Mouse (Mus musculus) kidney, postnatal 14 days (tissue): ENCODE data around the gene Map3k13.
"Not testable (repeated sequence)": the region's sequence is repeated elsewhere in the genome, so short reads cannot be mapped to it uniquely, and the experiment has no call there.

ENCODE experiments used
- DNase-seq: peaks from one replicate; pipeline ENCODE4 v3.0.0; 2022; ENCODE audit warnings: mixed read lengths

The Map3k13 gene

DNA sequence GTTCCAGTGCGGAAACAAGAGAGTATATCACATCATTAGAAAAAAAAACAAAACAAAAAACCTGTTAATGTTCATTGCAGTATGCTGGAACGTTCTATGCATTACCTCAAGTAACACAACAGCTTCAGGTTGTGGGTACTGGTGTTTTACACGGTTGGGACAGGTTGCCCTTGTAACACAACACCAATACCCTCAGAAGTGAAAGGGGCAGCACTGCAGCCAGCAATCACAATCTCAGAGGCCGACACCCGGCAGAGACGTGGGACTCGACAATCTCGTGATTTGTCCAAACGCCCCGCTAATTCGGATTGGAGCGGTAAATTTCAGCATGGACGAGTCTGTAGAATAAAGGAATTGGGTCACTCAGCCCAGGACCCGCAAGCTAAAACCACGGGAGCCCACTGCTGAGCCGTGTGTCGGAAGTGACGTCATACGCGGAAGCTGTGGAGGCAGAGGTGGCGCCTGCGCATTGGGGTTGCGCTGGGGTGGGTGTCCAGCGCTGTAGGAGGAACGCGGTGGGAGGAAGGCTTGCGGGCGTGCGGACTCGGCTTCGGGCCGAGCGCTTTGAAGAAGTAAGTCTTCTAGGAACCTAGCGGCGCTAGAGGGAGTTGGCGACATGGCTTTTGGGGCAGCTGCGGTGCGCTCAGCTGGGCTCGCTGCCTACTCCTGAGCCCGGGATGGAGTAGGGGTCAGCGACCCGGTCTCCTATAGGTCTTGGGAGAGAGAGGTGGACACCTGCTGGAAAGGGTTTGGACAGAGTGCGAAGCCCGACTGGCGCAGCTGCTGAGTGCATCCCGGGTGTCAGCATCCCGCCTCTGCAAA is at the start of gene Map3k13:
Map3k13 (plus strand) TSS at position 472 of the 822 bp plus-strand sequence.
- DNase-seq = peak; percentile 96

DNA sequence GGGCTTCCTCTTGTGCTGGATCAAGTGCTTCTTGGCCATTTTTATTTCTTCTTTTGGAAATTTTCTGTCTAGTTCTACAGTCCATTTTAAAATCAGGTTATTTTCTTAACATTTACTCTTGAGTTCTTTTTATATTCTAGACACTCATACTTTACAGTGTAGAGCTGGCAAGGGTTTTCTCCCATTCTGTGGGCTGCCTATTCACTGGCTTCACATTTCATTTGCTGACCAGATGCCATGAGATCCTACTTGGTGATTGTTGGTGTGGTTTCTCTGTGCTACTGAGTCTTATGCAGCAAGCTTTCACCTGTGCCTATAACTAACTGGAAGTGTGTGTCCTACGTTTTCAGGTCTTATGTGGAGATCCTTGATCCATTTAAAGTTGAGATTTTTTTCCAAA is 35.7 kb upstream of the Map3k13 start:
- no peak for DNase-seq

DNA sequence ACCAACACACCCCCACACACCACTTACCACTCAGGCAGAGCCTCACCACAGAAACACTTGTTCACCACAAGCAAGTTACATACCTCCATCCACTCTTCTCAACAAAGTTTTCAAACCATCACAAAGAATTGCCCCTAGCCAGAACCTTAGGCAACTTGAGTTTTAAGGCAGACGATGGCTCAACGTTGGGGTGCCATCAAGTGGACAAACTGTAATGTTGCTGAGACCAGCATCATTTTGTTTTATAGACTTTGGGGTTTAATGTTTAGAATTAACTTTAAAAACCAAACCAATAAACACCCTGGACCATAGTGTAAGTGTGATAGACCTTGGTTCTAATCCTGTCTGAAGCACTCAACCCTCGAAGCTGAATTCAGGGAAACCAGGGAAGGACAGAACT is 25.9 kb upstream of the Map3k13 start:
- no peak for DNase-seq

DNA sequence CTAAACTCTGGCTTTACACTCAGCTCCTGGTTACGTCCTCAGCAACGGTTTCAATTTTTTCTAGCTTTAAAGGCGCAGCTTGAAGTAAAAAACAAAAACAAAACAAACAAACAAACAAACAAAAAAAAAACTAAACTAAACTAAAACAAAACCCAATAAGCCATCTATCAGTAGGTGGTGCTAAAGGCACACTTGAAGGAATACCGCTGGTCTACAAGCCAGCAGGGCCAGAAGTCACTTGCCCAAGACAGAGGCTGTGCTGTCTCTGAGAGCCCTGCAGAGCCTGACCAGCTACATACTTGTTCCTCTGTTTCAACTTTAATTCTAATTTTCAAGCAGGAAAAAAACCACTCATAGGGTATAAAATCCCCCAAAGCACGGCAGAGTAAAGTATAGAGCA is 24.5 kb upstream of the Map3k13 start:
- peak; percentile 48 for DNase-seq

DNA sequence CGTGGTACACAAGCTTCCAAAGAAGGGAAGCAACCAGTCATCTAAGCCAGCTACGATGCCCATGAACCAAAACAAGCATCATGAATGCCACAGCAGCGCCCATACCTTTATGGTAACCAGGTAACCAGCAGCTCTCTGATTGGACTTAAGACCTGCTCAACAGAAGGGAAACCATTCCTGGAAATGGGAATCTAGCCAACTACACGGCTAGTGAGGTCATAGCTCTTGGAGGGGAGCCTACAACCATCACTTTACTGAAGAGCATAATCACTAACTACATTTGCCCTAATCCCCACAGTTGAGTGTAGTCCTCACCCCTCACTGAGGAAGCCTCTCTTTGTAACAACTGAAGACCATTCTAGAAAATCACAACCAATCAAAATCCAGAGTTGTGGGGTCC is 19.4 kb upstream of the Map3k13 start:
- DNase-seq = peak; percentile 32

- DNase-seq = peak; percentile 41
These were observed 15.8 kb upstream of the Map3k13 start for GRCm38 (mm10) chr16:21778293-21778866.

- DNase-seq = no peak
These were observed 15.0 kb upstream of the Map3k13 start for GRCm38 (mm10) chr16:21779149-21779548.

- DNase-seq = no peak
These were observed 12.9 kb upstream of the Map3k13 start for GRCm38 (mm10) chr16:21781277-21781676.

DNA sequence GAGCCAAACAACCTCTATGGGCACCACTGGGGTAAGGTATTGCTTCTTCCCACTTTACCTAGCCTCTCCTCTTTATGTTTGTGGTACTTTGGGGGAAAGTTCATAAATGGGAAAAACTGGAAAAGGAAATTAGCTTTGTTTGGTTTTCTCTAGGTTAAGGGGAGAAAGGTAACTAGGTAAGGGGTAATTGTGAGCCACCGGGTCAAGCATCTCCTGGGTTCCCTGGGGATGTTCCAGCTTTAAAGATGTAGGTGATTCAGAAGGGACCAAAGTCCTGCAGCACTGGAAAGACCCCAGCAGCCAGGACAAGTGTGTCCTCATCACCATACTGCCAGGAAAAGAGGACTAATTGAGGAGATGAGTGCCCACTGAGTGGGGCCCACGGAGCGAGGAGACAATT is 12.3 kb upstream of the Map3k13 start:
- no peak for DNase-seq

DNA sequence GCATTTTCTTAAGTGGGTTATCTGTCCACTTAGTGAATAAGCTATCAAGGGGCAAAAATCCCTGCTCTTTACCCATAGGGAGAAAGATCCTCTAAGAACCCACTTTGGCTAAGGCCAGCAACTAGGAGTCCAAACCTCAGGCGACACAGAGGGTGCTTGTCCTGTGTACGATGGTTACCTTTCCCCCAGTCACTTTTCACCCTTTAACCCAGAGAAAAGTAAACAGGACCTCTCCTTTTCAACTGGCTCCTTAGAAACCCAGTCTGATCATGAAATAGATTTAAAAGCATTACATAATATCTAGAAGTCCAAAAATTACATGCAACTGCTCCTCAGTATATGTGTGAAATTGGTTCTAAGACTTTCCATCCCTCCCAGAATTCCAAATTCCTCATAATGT is 11.3 kb upstream of the Map3k13 start:
- DNase-seq = no peak

- DNase-seq = no peak
These were observed 9.1 kb upstream of the Map3k13 start for GRCm38 (mm10) chr16:21785000-21785399.

DNA sequence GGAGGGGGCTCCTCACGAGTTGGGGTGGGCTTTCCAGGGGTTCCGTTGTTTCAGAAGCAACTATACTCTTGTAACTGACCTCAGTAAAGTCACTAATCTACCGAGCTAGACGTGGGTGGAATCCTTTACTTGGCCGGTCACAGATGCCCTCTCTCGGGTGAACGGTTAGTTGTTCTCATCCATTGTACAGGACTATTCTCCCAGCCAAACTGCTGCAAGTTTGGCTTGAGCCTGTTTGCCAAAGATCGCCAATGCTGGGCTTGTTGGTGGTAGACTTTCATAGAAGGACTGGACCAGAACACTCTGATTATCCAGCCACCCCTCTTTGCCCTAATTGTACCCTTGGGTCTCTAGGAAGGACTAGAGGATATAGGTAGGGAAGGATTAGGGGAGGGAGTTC is 7.8 kb upstream of the Map3k13 start:
- no peak for DNase-seq

GRCm38 (mm10) chr16:21787516-21788353 is 6.4 kb upstream of the Map3k13 start, which contains the start of gene Ehhadh:
Ehhadh (minus strand) TSS chr16:21787807.
- DNase-seq = peak; percentile 89

- DNase-seq = peak; percentile 24
These were observed 5.6 kb upstream of the Map3k13 start for GRCm38 (mm10) chr16:21788581-21788980.

GRCm38 (mm10) chr16:21789180-21789579 is 5.0 kb upstream of the Map3k13 start:
- no peak for DNase-seq

DNA sequence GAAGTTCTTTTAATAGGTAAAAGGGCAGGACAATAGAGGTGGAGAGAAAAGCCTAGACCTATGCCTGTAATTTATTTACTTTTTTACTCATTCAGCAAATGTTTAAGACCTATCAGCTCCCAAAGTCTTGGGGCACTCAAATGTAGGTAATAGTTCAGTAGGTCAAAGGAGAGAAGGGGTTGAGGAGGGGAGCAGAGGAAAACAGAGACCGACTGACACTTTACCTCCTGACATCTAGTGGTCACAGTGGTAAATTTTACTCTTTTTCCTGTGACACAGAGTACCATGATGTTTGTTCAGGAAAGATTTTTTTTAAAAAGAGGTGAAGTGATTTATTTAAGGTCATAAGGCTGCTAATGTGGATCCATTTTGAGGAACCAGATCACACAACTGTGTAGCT is 3.7 kb upstream of the Map3k13 start:
- DNase-seq = peak; percentile 29

DNA sequence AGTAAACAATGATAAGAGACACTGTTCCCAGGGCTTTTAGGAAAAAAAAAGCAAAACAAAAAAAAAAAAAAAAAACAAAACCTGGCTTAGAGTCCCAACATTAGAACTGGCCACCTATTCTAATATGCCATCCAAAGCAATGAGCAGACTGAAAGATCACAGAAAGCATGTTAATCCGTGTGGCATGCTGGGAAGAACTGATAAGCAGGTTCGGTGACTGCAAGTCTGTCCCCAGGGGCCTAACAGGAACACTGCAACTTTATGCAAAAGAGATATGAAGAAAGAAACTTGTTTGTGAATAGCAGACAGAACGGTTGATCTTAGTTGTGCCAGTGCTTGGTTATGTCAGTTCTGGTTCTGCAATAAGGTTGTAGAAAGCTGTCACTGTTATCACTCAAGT is 2.4 kb upstream of the Map3k13 start:
- no peak for DNase-seq

GRCm38 (mm10) chr16:21793080-21793810 is 901 bp upstream of the Map3k13 start:
- not testable (repeated sequence) for DNase-seq

DNA sequence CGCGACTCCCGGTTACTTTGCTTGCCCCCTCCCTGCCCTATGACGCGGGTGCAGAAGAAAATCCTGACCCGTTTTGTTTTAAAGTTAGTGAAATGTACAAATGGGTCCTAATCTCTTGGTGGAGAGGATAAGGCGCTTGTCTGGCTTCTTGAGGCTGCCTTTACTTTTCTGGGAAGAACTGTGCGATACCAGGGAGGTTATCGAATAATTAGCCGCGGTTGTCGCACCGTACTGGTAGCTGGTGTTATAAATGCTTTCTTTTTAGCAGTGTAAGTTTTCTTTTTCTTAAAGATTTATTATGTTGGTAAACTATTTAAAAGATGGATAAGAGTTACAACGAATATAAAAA is 525 bp downstream of the Map3k13 start:
- DNase-seq = no peak

GRCm38 (mm10) chr16:21795071-21795470 is 925 bp downstream of the Map3k13 start:
- DNase-seq = no peak

DNA sequence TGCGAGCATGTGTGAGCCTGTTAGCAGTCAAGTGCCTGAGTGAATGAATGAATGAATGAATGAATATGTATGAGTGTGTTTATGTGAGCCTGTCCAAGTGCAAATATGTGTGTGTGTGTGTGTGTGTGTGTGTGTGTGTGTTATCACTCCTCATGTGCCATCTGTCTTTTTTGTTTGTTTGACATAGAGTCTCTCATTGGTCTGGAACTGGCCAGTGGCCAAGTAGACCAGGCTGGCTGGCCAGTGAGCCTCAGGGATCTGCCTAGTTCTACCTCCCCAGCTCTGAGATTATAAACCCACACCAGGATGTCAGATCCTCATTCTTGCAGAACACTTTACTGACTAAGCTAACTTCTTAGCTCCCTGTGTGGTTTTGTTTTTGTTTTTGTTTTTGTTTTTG is 10.1 kb downstream of the Map3k13 start:
- peak; percentile 48 for DNase-seq

GRCm38 (mm10) chr16:21806892-21807291 is 12.7 kb downstream of the Map3k13 start:
- no peak for DNase-seq

GRCm38 (mm10) chr16:21807786-21808185 is 13.6 kb downstream of the Map3k13 start:
- not testable (repeated sequence) for DNase-seq
